Mouse (Mus musculus) adrenal gland, adult (tissue): ENCODE measurements around the gene Adssl1.

Source experiments
- DNase-seq, 2 experiments: peaks; one replicate each; pipeline ENCODE4 v3.0.0; 2022 to 2023; ENCODE audit warnings: low spot score in 1 of 2; ENCODE audit not compliant: inconsistent age in 2 of 2

Adssl1 gene

DNA sequence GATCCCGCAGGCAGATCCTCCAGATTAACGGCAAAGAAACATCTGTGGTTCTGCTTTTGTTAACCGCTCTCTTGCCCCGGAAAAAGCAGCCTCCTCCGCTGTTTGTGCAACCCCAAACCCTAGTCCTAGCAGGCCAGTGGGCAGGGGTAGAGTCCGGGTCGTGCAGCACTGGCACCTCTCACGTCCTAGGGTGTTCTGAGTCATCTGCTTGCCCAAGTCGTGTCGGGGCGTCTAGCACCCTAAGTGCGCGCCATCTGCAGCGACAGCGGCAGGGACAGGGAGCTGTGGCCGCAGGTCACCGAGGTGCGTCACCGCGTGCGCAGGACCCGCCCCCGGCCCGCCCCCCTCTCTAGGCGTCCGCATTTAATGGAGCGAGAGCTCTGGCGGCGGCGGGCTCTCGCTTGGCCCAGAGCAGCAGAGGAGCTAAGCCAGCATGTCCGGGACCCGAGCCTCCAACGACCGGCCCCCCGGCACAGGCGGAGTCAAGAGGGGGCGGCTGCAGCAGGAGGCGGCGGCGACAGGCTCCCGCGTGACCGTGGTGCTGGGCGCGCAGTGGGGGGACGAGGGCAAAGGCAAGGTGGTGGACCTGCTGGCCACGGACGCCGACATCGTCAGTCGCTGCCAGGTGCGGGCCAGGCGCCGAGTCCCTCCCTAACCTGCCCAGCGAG lies at the start of gene Adssl1:
TSS of gene Adssl1 (plus strand) at position 360 of the 668 bp plus-strand sequence.
- peak; percentile 77 to 88 for DNase-seq

DNA sequence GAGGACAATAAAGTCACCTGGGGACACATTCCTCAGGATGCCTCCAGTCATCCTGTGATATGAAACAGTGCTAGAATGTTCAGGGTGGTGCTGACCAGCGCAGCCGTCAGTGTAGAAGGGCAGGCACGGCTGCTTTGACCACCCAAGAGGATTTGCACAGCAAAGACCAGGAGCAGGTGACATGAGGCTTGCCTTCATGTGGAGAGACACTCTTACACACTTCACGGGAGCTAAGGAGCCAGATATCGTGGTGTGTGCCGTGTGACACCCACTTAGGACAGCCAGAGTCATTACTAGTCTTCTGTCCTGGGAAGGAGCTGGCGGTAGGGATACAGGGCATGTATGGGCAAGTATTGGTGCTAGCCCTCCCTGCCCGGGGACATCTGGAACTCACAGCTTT lies 49.7 kb upstream of the Adssl1 start:
- no peak for DNase-seq

DNA sequence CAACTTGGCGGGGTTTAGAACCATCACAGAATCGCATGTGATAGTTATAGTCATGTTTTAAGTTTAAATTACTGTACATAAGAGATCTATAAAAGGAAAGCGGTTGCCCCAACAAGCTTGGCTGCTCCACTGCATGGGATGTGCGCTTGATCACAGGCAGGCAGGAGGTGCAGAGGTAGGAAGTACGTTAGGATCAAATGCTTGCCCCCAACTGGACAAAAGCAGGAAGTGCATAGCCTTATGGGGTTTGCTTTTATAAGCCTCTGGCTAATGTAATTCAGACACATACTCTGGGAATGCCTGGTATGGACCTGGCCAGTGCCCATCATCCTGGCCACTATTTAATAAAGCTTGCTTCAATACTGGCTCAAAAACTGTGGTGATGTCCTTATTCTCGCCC lies 48.8 kb upstream of the Adssl1 start:
- DNase-seq, result no peak

DNA sequence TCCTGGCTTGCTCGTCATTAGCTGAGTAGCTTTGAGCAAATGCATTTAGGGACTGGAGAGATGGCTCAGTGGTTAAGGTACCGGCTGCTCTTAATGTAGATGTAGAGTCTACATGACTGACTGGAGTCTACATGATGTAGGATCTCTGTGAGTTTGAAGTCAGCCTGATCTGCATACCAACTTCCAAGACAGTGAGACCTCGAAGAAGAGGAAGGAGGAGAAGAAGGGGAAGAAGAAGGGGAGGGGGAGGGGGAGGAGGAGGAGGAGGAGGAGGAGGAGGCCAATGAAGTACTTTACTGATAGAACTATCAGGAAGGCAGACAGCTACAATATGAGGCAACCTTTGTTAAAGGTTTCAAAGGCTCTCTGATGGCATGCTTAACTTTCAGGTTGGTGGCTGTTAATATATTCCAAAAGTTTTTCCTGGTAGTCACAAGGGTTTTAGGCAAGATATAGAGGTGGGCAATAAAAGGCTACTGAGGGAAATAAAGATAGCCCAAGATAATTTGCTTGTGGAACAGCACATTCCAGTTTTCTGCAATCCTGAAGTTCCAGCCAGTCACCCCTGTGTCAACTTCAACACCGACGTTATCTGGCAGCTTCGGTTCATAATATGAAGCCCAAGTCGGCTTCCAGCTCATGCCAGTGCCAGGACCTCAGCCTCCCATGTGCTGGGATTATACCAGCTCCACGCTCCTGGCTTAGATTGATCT lies 44.4 kb upstream of the Adssl1 start:
- no peak for DNase-seq

DNA sequence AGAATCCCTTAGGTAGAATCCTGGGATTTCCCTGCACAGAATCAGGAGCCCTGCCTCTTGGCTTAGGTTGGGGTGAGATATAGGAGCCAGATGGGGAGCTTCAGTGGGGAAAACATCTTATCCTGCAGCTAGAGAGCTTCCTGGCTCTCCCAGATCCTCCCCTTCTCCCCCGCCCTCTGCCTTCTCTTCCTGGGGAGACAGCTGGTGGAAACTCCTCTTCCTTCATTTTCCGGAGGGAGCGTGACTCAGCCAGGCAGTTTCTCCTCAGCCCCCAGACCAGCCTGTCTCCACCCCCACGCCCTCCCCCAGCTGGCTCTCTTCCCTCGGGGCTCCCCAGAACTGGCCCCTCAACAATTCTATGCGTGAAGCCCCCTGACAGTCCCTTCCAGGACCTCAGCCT lies 43.5 kb upstream of the Adssl1 start:
- DNase-seq, result peak in 1 of 2 experiments; percentile 21

DNA sequence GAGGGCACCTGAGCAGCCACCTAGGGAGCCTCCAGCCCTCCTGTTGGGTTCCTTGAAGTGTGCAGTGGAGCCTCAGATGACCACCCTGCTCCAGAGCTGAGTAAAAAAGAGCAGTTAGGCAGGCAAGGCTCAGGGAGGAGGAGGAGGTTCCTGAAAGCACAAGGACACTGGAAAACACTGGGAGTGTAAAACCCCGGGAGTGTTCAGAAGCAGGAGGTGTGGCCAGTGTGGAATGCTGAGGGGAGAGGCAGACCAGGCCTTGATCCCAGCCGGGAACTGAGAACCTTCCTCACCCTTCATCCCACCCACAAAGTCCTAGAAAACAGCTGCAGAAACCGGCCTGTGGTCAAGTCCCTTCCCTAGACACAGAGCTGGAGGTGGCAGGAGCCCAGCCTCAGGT lies 43.1 kb upstream of the Adssl1 start:
- peak; percentile 27 to 63 for DNase-seq

DNA sequence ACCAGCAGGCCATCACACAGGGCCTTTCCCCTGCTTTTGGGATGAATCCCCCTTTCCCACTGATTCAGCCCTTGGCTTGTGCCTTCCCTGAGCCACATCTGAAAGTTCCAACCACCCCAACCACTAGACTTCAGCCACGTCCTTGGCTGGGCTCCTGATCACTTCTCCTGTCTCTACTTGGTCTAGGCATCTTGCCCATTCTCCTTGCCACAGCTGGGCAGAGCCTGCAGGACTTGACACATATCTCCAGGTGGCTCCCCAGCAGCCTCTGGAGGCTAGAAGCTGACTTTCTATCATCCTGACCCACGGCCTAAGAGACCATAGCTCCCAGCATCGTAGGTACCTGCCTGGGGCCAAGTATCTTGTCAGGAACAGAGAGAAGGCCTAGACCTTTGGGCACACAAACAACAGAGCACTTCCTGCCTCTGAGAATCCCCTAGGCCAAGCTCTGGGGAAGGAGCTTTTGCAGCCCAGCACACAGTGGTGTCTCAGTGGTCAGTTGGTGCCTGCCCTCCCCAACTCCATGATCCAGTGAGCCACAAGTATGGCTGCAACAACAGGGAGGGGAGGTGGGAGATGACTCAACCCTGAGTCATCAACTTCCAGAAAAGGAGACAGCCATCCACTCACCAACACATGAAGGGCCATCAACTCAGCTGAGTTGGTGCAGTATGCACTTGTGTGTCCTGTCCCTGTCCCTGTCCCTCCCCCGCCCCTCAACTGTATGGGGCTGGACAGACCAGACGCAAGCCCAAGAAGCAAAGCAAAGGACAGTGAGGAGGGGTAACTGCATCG lies 41.4 kb upstream of the Adssl1 start:
- peak; percentile 64 to 79 for DNase-seq

DNA sequence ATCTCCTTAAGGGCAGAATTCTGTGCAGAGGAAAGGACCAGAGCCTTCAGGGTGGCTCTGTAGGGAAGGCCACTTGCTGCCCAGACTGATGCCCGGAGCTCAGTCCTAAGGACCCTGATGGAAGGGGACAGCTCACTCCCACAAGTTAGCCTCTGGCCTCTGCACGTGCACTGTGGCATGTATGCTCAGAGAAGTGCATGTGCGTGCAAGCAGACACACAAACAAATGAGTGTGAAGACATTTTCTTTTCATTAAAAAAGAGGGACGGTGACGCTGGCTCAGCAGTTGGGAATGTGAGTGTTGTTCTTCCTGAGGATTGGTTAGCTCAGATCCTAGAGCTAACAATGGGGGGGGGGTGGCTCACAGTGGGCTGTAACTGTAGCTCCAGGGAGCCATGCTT lies 40.4 kb upstream of the Adssl1 start:
- DNase-seq, result peak in 1 of 2 experiments; percentile 33

DNA sequence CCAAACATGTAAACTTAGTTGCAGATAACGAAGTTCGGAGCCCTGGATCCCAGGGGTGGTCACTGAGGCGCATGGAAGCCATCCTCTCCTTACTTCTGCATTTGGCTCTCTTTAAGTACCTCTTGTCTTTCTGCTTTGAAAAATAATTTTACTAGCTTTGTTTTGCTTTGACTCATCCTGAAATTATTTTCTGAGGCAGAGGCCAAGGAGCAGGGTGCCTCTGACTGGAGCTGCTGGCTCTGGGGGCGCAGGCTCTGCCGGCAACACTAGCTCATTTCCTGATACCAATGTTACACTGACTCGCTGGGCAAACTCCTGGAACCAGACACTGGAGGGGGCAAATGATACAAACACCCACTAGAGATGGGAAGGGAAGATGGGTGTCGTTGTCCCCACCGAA lies 39.9 kb upstream of the Adssl1 start:
- DNase-seq, result peak; percentile 29 to 64

DNA sequence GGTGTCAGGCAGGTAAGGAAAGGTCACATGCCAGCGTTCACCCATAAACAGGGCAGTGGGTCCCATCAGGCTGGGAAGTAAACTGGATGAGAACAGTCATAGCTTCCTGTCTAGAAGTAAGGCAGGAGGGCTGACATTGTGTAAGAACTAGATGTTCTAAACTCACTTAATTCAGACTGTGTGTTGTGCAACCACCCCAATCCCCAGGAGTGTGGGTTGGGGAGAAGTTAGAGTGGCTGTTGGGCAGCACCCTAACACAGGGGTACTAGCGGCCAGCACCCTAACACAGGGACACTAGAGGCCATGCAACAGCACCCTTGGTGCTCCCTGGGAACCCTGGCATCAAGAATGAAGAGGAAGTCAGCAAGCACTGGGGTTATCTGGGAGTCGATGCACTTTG lies 38.7 kb upstream of the Adssl1 start:
- peak in 1 of 2 experiments; percentile 60 for DNase-seq

DNA sequence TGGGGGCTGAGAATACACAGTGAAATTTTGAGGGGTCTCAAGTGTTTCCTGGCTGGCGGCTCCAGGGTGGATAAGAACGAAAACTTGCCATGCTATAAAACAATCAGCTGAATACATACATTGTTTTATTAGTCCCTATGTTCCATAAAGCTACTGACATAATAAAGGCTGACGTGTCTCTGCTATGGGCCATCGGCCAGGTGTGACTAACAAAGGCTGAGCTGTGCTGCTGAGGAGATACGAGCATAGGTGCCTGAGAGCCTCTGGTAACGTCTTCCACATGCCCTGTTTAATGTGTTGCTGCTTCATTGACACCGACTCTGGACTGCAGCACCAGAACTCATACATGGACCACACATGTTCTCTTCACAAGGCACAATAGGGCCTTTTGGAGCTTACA lies 34.9 kb upstream of the Adssl1 start:
- DNase-seq, result no peak

DNA sequence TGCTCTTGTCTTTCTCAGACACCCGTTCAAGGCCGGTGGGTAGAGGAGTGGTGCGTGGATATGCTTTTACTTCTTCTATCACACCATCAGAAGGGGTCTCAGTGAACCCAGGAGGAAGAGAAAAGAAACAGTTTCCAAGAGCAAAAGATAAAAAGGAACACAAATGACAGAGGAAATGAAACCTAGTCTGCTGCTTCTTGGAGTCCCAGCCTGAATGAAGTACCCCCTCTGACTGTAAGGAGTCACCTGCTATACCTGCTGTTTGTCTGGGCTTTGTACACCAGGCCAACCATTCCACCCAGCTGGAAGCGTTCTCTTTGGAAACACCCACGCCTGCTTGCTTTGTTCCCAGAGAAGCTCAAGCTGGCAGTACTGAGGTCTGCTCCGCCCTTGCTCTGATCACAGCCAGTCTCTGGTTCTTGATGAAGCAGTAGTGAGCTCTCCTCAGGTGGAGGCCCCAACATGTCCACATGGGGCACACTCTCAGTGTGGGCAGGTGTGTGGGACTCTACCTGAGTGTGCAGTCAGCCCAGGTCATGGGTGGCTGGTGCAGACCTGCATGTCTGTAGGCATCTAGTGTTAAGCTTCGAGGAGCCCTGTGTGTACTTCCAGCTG lies 33.8 kb upstream of the Adssl1 start:
- DNase-seq, result no peak

DNA sequence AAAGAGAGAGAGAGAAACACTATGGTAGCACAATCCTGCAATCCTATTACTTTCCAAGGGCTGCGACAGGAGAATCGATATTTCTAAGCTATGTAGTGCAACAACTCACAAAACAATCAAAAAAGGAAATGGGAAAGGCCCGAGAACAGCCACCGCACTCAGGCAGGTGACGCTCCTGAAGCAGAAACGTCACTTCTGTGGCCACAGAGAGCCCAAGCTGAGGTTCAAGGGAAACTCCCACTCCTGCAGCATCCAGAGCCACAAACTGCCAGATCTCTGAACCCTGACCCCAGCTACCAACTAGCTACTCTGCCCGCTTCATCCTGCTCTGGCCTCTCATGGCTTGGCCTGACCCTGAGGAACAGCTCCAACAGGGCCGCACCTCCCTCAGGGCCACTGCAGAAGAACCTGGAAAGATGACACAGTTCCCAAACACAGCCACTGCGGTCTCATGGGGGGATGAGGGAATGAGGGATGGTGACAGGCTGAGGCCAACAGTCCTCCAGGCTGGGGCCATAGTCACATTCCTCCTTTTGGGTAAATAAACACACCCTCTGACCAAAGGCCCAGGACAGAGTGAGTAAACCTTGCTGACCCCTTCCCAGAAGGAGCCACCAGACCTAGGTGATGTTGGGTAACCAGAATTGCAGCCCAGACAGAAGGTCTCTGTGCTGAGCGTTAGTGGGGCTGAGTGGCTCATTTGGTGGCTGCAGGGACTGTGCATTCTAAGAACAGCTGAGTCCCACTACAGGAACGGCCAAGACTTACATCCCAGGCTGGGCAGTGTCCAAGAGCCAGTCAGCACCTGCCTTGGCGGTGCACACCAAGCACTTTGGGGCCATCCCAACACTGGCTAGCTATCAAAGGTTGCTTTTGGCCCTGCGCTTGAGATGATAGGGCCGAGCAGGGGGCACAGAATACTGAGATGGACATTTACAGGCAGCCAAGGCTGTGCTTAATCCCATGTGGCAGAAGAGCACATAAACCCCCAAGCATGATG lies 32.4 kb upstream of the Adssl1 start:
- peak in 1 of 2 experiments; percentile 46 for DNase-seq

DNA sequence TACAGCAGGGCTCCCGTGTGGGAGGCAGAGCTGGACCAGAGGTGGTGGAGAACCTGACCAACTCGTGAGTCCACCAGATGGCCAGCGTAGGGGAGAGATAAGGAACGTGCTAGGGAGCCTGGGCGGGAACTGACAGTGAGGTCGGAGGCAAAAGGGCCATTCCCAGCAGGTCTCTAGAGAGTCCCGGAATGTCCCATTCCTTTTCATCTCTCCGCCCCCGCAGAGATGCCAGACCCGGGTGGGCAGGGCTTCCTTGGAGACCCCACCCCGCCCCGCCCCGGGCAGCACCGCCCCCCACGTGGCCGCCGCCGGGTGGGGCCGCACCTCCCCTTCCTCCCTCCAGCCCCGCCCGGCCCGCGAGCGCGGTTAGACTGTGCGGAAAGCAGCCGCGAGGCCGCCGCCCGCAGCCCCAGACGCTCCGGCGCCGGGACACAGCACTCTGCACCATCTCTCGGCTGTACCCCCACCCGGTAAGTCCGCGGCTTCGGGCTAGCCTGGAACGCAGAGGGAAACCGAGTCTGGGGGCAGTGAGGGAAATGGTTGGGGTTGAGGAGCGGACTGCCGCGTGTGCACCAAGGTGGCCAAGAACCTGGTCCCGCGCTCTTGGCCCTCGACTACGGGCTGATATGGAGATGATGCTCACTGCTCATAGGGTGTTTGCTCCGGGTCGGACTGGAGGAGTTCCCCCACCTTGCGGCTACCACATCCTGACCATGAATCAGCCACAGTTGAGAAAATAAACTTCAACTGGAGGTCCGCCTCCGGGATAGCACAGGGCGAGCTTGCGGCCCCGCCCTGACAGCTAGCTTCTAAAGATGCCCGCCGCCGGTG lies 31.2 kb upstream of the Adssl1 start, which contains the start of gene Inf2:
TSS of gene Inf2 (plus strand) at position 359 of the 831 bp plus-strand sequence.
- DNase-seq, result peak; percentile 91 to 96

DNA sequence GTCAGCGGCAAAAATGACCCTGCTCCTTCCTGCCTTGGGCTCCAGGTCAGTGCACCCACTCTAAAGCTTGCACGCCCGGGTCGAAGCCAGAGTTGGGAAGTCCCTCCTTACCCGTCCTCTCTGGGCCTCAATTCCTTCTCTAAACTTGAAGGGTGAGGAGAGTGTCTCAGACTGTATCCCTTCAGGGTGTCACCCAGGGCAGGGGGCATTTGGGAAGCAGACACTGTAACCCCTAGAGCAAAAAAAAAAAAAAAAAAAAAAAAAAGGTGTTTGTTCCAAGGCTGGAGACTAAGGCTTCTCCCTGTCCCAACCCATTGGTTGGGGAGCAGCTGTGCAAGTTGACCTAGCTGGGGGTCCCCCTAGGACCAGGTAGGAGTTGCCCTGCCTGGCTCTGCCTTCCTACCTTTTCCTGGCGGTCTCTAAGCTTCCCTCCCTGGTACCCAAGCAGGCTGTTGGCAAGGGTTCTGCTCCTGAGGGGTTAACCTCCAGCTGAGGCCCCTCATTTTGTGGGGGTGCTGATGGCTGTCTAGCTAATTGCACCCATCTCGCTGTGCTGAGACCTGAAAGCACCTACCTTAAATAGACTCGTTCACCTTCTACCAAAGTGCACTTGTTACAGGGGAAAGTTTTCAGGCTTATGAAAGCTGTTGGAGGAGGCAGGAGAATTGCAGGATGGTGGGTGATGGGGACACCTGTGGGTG lies 30.2 kb upstream of the Adssl1 start:
- peak in 1 of 2 experiments; percentile 12 for DNase-seq

DNA sequence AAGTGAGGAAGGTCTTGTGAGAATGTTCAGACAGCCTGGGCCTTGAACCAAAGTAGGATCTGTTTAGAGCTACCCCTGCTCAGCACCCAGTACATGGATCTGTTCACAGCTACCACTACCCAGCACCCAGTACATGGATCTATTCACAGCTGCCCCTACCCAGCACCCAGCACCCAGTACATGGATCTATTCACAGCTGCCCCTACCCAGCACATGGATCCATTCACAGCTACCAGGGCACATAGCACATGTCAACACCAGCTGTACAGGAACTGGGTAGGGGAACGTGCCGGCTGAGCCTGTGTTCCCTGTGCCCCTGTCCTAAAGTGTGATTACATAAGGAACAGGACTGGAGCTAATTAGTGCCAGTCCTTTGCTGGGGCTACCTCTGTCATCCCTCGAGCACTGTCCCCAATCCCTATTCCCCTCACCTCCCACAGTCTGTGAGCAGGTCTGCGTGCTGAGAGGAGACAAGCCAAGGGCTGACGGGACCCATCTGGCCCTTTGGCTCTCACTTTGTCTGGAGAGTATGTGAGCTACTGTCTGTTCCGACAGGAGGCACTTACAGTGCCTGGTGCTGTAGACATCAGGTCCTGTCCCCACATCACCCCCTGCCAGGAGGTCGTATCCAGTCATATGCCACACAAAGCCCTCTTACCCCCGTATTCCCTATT lies 29.1 kb upstream of the Adssl1 start:
- peak in 1 of 2 experiments; percentile 12 for DNase-seq

DNA sequence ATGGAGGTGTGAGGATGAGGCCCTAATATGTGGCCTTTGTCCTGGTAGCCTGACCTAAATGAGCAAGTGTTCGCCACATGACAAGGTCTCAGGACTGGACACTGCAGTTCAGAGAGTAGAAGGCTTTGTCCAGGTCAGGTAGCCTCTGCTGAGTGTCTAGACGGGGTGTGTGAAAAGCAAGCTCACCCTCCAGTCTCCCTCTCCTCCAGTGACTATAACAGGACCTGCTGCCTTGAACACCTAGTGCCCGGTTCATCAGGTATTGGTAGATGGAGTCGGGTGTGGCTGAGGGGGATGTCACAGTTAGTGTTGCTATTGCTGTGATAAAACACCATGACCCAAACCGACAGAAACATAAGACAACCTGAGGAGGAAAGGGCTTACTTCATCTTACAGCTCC lies 28.6 kb upstream of the Adssl1 start:
- peak in 1 of 2 experiments; percentile 4 for DNase-seq

DNA sequence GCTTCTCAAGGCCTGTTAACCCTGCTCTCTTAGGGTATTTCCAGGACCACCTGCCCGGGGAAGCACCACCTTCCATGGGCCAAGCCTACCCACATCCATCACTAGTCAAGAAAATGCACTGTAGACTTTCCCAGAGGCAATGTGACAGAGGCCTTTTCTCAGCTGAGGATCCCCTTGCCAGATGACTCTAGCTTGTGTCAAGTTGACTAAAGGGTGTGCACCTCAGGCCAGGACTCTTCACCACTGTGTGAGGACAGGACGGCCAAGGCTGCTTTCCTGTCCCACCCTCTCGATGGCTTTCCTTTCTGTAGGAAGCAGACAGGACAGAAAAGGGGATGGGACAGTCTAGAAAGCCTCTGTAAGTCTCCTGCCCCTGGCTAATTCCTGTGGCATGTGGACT lies 28.1 kb upstream of the Adssl1 start:
- DNase-seq, result peak in 1 of 2 experiments; percentile 5
